Mouse (Mus musculus) gastrocnemius, postnatal 36 days (tissue): ENCODE data around the gene Arhgap21. TPM values are rescaled to one million over a fixed set of nuclear protein-coding genes. Genes with fewer than 3 reads are reported as not detected.

ENCODE experiments used
- DNase-seq, 2 experiments: peaks; one replicate each; pipeline ENCODE4 v3.0.0; 2022
- intact Hi-C: fragments of 180-260 bp; cut with DNase I; formaldehyde crosslinking; loops from one replicate; pipeline ENCODE4 v1.15.1; 2025
- total RNA-seq, 2 experiments: library from RNA; stranded (reverse); gene quantifications; 2 replicates each; pipeline ENCODE4 v1.2.3; 2021

Arhgap21 gene
- total RNA-seq, 2 experiments from 2014 or later, result 25.2 to 28.7 TPM

GRCm38 (mm10) chr2:20905411-20905810 lies 63.3 kb downstream of the Arhgap21 start:
- intact Hi-C loops, result no loop called here
- no peak for DNase-seq

DNA sequence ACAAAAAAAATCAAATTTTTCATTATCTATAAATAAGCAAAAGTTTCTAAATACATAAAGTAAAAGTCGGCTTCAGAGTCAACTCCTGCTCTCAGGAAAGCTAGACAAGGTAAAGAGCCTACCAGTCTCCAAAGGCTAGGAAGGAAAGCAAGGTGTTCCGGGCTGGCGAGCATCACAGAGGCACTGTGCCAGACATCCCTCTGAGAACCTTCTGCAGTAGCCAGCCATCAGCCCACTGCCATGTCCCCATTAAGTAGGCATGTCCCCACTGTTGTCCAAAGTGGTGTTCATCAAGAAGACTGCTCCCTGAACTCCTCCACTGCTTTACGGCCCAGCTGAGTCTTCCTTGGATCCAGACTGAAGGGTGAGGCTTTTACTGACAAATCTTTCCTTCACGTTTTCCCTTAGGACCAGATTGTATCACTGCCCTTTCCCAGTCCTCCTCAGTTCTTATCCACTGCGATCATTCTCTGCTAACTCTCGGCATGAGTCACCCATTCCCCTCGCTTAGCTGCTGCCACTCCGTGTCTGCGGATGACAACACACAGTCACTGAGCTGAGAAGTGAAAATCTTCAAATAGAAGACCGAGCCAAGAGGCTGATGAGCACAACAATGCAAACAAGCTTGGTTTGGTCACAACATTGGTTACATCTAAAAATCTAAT lies 65.6 kb downstream of the Arhgap21 start:
- intact Hi-C loops, result loop anchor here (5.0 kb wide), 1 partner anchor 64 kb away; the partner anchor contains the start of gene Arhgap21
- no peak for DNase-seq

- no peak for DNase-seq
Measured at GRCm38 (mm10) chr2:20901916-20902315, 66.8 kb downstream of the Arhgap21 start.

GRCm38 (mm10) chr2:20899301-20899700 lies 69.4 kb downstream of the Arhgap21 start:
- no peak for DNase-seq
- intact Hi-C loops, result loop anchor here (5.0 kb wide), 1 partner anchor 363 kb away; no protein-coding TSS in a partner anchor

More at GRCm38 (mm10) chr2:20901916-20902315, 66.8 kb downstream of the Arhgap21 start:
- intact Hi-C loops, result loop anchor here (5.0 kb wide), 1 partner anchor 65 kb away; the partner anchor contains the start of gene Arhgap21

- DNase-seq, result peak; percentile 31 to 59
- intact Hi-C loops, result loop anchor here (1.0 to 5.0 kb wide), 2 partner anchors 289 to 364 kb away; no protein-coding TSS in a partner anchor
Measured at GRCm38 (mm10) chr2:20898684-20899083, 70.0 kb downstream of the Arhgap21 start.

GRCm38 (mm10) chr2:20896446-20896845 lies 72.2 kb downstream of the Arhgap21 start:
- no peak for DNase-seq
- intact Hi-C loops, result loop anchor here (5.0 kb wide), 1 partner anchor 366 kb away; no protein-coding TSS in a partner anchor

GRCm38 (mm10) chr2:20894100-20894690 lies 74.5 kb downstream of the Arhgap21 start:
- no peak for DNase-seq
- intact Hi-C loops, result no loop called here

GRCm38 (mm10) chr2:20888751-20889150 lies 79.9 kb downstream of the Arhgap21 start:
- DNase-seq, result no peak
- intact Hi-C loops, result no loop called here

- DNase-seq, result no peak
- intact Hi-C loops, result no loop called here
Measured at GRCm38 (mm10) chr2:20883288-20883687, 85.4 kb downstream of the Arhgap21 start.

DNA sequence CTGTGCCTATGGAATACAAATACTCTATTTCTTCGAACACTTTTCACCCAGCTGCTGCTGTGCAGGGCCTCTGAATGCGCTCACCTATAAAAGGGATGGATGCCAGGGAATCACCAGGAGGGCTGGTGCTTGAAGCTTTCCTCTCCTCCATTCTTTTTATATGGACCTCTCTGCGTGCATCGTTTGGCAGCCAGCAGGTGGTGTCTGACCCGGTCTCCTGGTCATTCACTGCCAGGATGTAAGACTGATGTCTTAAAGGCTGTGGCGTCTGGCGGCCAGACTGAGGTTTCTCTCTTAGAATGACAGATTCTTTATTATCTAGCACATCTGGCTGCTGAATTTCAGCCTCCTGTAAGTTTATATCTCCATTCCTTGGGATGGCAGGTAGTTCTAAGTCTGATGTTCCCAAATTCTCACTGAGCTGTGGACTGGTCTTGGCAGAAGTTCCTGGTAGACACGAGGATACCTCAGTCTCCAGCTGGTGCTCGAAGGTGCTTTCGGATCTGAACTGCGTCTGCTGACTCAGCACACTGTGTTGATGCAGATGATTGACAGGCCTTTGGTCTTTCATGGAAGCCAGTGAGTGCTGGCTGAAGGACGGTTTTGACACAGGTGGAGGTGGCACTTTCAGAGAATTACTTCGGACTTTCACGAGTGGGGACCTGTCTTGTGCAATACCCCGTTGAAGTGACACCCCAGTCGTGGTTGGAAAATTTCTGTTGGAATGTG lies 88.6 kb downstream of the Arhgap21 start:
- intact Hi-C loops, result no loop called here
- DNase-seq, result no peak

GRCm38 (mm10) chr2:20874621-20875020 lies 94.1 kb downstream of the Arhgap21 start:
- no peak for DNase-seq
- intact Hi-C loops, result no loop called here

- no peak for DNase-seq
- intact Hi-C loops, result no loop called here
Measured at GRCm38 (mm10) chr2:20869212-20869965, 99.3 kb downstream of the Arhgap21 start.

DNA sequence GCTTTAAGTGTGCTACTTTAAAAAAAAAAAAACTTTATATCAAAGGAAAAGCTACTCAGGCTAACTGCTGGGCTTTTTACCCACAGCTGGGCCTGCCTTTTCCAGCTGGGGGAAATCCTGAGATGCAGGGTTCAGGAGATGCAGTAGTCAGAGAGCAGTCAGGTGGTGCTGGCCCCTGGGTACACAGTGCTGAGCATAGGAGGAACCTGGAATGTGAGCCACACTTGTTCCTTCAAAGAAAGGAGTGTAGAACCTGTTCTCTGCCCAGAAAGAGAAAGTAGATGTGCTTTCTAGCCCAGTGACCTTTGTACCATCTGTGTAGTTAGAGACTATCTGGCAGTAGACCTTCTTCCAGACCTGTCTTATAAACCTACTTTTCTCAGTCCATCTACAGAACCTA lies 100.6 kb downstream of the Arhgap21 start:
- intact Hi-C loops, result no loop called here
- DNase-seq, result no peak

DNA sequence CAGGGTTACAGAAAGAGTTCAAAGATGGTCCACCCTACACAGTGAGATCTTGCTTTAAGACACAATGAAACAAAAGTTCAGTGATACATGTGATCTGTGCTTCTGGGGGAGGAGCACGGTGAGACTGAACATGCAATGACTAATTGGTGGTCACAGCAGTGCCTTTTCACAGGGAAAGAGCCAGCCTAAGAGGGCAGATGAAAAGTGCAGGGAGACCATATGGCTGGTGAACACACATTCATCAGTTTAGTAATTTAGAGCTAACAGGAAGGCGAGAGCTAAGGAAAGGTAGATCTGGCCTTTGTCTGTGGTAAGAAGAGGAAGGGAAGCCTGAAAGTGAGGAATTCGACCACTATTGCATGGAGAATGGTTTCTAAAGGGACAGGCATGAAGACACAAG lies 102.9 kb downstream of the Arhgap21 start:
- DNase-seq, result no peak
- intact Hi-C loops, result no loop called here

- DNase-seq, result no peak
- intact Hi-C loops, result no loop called here
Measured at GRCm38 (mm10) chr2:20864569-20864968, 104.1 kb downstream of the Arhgap21 start.

DNA sequence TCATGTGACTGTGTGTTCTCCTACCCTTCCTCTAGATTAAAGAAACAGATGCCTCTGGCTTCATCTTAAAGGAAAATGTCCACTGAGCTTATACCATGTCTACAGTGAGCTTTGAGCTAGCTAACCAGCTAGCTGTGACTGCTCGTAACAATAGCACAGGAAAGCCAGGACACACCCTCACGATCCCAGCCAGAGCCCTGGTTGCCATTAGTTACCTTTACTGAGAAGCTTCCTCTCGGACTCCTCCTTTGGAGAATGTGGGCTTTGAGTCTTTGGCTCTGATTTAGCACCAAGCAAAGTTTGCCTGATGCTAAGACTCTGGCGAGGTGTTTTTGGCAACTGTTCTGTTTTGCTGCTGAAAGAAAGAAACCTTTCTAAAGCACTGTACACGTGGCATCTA lies 107.9 kb downstream of the Arhgap21 start:
- intact Hi-C loops, result no loop called here
- DNase-seq, result no peak

GRCm38 (mm10) chr2:20849346-20849745 lies 119.3 kb downstream of the Arhgap21 start:
- intact Hi-C loops, result no loop called here
- no peak for DNase-seq

DNA sequence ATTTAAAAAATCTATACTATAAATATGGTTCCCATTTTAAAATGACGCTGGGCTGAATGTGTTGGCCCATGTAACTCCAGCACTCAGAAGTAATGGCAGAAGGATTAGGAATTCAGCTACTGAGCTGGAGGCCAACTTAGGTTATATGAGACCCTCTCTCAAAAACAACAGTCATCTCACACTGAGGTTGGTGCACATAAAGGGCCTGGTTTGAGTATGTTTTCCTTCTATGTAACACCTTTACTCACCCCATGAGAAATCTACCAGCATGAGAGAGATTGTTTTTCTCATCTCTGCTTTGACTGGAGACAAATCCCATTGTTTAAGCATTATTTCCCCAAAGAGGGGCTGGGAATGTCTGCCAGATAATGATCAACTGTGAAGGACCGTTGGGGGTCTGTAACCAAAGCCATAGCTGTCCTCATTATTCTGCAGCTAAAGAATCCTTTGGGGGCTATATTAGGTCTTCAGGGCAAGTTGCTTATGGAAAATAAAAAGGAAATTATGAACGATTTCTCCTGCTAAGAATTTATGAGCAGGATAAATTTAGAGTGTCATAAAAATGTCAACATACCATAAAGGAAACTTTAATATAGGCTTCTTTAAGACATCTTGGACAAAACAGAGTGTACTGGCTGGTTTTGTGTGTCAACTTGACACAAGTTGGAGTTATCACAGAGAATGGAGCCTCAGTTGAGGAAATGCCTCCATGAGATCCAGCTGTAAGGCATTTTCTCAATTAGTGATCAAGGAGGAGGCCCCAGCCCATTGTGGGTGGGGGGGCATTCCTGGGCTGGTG lies 136.9 kb downstream of the Arhgap21 start:
- no peak for DNase-seq
- intact Hi-C loops, result no loop called here

GRCm38 (mm10) chr2:20830882-20831281 lies 137.8 kb downstream of the Arhgap21 start:
- intact Hi-C loops, result no loop called here
- no peak for DNase-seq

GRCm38 (mm10) chr2:20826258-20826657 lies 142.4 kb downstream of the Arhgap21 start:
- intact Hi-C loops, result no loop called here
- no peak for DNase-seq
